In genomic region chr5:45402632-45403031, GRCm38 (mm10) we compare ENCODE assay signal across 9 mouse cellular contexts. TPM values are rescaled to one million over a fixed set of nuclear protein-coding genes. Genes with fewer than 3 reads are reported as not detected.
DNase-seq lines count a peak whose midpoint lies in the region; ATAC-seq and TF ChIP-seq lines count a peak whose summit lies in the region.
"Had no signal": no experiment of that assay in that cellular context is flagged by ENCODE, and none has a peak within 500 bp of the region (broad histone marks: within the 10 kb centered on the region; RNA-seq: fewer than 3 reads in every experiment).

No protein-coding gene starts in this region.

- no peak overlapping the region for H3K9ac ChIP-seq in embryonic facial prominence, embryonic 12.5 days
- H3K9ac ChIP-seq: liver, embryonic 15.5 days had no signal

- H3K4me3 ChIP-seq in embryonic facial prominence, embryonic 12.5 days: no peak overlapping the region
- no peak overlapping the region for H3K4me3 ChIP-seq in lung, adult 2 months (replicated peaks; ENCODE audit: extremely low read depth, low read depth, low read length)
- H3K4me3 ChIP-seq: liver, embryonic 15.5 days had no signal

- no peak for TF ChIP-seq POLR2A in lung, adult 2 months (IDR thresholded peaks at IDR 0.05; ENCODE audit: borderline replicate concordance, extremely low read depth, low read depth, low read length)

- peak; percentile 60 for DNase-seq in ES-CJ7 (ENCODE audit: low read depth, low spot score)
- peak; percentile 24 to 52 for DNase-seq in adrenal gland, postnatal 4 days (ENCODE audit: low spot score in 2 of 2)
- peak; percentile 70 to 80 for DNase-seq in heart, postnatal 14 days
- peak; percentile 85 to 87 for DNase-seq in kidney, postnatal 4 days
- DNase-seq in lung, adult 2 months: peak; percentile 49
- peak; percentile 62 for DNase-seq in ovary, postnatal 14 days (ENCODE audit: low spot score)
- peak; percentile 67 for DNase-seq in urinary bladder, postnatal 25 days (ENCODE audit: low spot score)

- no peaks in the 10 kb centered on the region for H3K36me3 ChIP-seq in embryonic facial prominence, embryonic 12.5 days
- H3K36me3 ChIP-seq: liver, embryonic 15.5 days had no signal

- ATAC-seq in embryonic facial prominence, embryonic 12.5 days (ENCODE audit: insufficient number of reproducible peaks, insufficient read depth, low FRiP score, low TSS enrichment): peak; percentile 87

- WGBS in embryonic facial prominence, embryonic 12.5 days: 13% methylated on average over 11 of the region's 11 CpGs
- 18% methylated on average over 11 of the region's 11 CpGs for WGBS in lung, adult 2 months

- H3K27ac ChIP-seq in embryonic facial prominence, embryonic 12.5 days: no peak overlapping the region
- H3K27ac ChIP-seq: liver, embryonic 15.5 days had no signal

- no peaks in the 10 kb centered on the region for H3K27me3 ChIP-seq in embryonic facial prominence, embryonic 12.5 days
- H3K27me3 ChIP-seq: liver, embryonic 15.5 days had no signal

- H3K9me3 ChIP-seq in embryonic facial prominence, embryonic 12.5 days: no peaks in the 10 kb centered on the region
- H3K9me3 ChIP-seq: liver, embryonic 15.5 days had no signal

- TF ChIP-seq CTCF in lung, adult 2 months (IDR thresholded peaks at IDR 0.05; ENCODE audit: insufficient read depth, low read length): peak; percentile 88

- no peak overlapping the region for H3K4me2 ChIP-seq in embryonic facial prominence, embryonic 12.5 days (replicated peaks)
- H3K4me2 ChIP-seq: liver, embryonic 15.5 days had no signal

- H3K4me1 ChIP-seq in embryonic facial prominence, embryonic 12.5 days: no peaks in the 10 kb centered on the region
- H3K4me1 ChIP-seq in lung, adult 2 months (ENCODE audit: control insufficient read depth, insufficient read depth, low read length): no peaks in the 10 kb centered on the region
- H3K4me1 ChIP-seq: liver, embryonic 15.5 days had no signal

- intact Hi-C loops in heart, postnatal 14 days (cut with DNase I): loop anchor here (5.0 to 10.0 kb wide), 6 partner anchors 125 to 1120 kb away; no protein-coding TSS in a partner anchor

RNA-seq across cellular contexts. Expression of gene Qdpr, which starts 47.4 kb away (rescaled TPM):
- total RNA-seq in adrenal gland, postnatal 4 days (2021): 100 to 1,000 TPM; 157 to 158 TPM
- polyA plus RNA-seq in embryonic facial prominence, embryonic 12.5 days (2016; fragmentation: Nextera tagmentation; extraction: Ambion mirVana): 132 and 136 TPM in 2 replicates
- total RNA-seq in heart, postnatal 14 days (2021): 10 to 100 TPM; 69.2 to 73.7 TPM
- 54.9 and 57.6 TPM in 2 replicates for polyA plus RNA-seq in lung, adult 2 months (2012; rRNA removed)

RNA-seq across cellular contexts. Expression of gene Clrn2, which starts 50.9 kb away (rescaled TPM):
- total RNA-seq in adrenal gland, postnatal 4 days (2021): not detected
- not detected in 2 replicates for polyA plus RNA-seq in embryonic facial prominence, embryonic 12.5 days (2016; fragmentation: Nextera tagmentation; extraction: Ambion mirVana)
- total RNA-seq in heart, postnatal 14 days (2021): not detected
- polyA plus RNA-seq in lung, adult 2 months (2012; rRNA removed): not detected in 2 replicates
- polyA plus RNA-seq: liver, embryonic 15.5 days had no signal
